Mouse (Mus musculus) ovary, adult 18-20 months (tissue): ENCODE data around the gene Tsr1.

Experiments used
- DNase-seq: peaks from one replicate; pipeline ENCODE4 v3.0.0; 2022; ENCODE audit warnings: low spot score, mixed read lengths

Gene Tsr1

DNA sequence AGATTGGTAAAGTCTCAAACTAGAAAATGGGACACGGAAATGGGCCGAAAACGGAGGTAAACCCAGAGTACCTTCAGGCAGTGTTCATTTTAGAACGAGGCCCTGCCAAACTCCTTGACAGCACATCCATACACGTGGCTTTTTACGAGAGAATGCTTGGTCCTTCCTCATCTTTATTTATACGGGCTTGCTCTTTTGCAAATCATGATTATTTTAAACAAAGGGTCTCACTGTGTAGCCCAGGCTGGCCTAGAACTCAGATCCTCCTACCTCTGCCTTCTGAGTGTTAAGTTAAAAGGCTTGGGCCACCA lies 601 bp downstream of the Tsr1 start:
- DNase-seq: no peak

DNA sequence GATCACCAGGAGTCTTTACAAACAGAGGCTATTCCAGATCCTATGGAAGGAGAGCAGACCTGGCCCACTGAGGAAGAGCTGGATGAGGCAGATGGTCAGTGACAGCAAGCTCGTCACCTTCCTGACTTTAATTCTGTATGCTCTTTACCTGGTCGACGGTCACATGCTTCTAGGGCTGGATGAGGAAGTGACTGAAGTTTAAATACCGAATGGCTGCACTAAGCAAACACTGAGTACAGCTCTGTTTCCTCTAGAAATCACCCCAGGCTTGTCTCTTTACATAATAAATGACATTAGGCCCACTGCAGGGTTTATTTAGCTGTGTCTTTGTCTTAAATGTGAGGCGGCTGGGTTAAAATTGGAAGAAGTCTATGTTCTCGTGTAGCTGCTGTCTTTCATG lies 3.7 kb downstream of the Tsr1 start:
- no peak for DNase-seq

DNA sequence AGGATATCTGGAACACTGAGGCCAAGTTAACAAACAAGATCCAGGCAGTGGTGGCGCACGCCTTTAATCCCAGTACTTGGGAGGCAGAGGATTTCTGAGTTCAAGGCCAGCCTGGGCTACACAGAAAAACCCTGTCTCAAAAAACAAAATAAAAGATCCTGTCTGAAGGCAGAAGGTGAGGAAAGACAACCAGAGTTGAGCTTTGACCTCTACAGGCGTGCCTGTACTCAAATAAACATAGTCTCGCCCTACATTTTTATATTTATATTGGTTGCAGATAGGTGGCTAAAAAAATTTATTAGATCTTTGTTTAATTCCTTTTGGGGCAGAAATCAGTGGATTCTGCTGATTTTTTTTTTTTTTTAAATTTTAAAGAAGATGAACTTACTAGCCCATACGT lies 4.5 kb downstream of the Tsr1 start:
- DNase-seq: no peak

DNA sequence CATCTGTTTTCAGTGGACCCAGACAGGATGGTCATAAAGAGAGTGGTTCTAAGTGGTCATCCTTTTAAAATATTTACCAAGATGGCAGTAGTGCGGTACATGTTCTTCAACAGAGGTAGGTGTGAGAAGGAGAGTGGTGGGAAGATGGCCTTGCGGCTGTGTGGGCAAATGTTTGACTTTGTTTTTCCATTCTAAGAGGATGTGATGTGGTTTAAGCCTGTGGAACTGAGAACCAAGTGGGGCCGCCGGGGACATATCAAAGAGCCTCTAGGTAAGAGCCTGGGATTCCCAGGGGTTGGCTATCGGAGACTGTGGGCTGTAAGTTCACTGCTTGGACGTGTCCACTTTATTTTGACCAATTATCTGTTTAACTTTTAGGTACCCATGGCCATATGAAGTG lies 10.0 kb downstream of the Tsr1 start:
- DNase-seq: no peak

DNA sequence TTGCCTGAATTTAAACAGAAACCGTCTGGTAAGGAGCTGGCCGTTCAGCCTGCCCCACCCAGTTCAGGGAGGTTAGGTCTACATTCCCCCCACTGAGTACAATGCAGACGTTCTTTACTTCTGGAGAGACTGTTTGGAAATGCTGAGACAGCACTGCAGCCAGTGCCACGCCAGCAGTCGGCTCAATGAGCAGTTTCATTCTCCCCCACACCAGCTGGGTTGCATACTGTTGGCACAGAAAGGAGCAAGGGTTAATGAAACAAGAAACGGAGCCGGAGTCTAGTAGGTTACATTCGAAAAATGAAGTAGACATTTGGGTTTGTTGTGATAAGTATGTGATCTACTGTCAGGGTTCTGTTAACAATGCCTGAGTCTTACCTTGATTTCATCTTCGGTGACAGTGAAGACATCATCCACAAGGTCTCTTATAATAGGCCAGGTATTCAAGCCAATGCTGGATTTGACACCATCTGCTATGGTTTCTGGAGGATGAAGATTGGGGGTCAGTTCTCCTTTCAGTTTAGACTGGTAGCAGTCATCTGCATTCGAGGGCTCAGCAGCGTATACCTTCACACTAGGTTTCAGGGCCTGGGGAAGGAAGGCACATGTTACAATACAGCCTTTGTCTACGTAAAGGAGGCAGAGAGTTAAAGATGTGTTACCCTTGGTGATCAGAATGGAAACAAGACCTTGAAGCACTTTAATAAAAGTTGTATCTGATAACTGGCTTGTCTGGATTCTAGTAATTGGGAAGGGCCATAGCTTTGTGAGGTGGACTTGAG lies 10.9 kb downstream of the Tsr1 start:
- DNase-seq: no peak

DNA sequence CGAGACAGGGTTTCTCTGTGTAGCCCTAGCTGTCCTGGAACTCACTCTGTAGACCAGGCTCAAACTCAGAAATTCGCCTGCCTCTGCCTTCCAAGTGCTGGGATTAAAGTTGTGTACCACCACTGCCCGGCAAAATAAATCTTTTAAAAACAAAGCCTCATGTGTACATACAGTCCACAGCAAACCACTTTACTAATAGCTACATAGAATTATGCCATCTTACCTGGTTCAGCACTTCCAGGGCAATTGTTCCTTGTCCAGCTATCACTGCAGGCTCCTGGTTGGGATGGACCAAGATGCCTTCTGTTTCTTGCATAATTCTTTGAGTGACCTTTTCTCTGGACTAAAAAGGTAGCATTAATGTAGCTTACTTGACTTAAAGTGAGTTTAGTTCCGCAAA lies 12.1 kb downstream of the Tsr1 start:
- DNase-seq: no peak

DNA sequence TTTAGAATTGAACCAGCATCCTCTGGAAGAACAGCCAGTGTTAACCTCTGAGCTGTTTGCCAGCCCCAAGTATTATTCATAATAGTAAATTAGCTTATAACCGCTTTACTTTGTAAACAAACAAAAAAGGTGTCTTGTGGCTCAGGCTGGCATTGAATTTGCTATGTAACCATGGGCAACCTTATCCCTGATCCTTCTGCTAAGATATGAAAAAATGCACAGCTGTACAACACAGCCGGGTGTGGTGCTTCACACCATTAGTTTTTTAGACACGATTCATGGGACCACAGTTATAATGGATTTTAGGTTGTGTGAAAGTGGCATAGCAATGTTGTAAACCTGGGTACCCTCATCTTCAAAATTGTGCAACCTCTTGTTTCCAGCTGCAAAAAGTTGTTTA lies 14.6 kb downstream of the Tsr1 start:
- DNase-seq: no peak

DNA sequence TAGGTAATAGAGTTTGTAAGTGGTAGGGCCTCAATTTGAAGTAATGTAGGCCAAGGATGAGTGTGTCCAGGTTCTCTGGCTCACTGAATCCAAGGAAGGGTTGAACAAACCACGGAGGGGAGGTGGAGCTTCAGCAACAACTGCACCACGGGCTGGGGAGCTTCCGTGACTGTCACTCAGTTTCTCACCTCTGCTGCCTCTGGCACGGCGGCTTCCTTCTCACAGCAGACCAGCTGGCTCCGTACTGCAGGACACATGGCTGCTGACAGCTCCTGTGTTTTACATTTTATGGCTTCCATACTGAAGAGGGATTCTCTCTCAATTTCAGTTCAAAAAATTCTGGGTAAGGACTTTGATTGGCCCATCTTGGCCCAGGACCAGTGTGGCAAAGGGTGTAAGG lies 21.4 kb downstream of the Tsr1 start:
- DNase-seq: no peak

DNA sequence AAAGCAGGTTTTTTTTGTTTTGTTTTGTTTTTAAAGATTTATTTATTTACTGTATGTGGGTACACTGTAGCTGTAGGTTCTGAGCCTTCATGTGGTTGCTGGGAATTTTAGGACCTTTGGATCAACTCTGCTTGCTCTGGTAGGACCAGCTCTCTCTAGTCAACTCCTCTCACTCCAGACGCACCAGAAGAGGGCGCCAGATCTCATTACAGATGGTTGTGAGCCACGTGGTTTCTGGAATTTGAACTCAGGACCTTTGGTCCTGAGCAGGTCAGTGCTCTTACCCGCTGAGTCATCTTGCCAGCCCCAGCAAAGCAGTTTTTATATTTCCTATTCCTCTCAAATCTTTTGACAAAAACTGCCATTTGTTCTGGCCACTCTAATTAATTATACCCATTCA lies 26.3 kb downstream of the Tsr1 start:
- DNase-seq: no peak

DNA sequence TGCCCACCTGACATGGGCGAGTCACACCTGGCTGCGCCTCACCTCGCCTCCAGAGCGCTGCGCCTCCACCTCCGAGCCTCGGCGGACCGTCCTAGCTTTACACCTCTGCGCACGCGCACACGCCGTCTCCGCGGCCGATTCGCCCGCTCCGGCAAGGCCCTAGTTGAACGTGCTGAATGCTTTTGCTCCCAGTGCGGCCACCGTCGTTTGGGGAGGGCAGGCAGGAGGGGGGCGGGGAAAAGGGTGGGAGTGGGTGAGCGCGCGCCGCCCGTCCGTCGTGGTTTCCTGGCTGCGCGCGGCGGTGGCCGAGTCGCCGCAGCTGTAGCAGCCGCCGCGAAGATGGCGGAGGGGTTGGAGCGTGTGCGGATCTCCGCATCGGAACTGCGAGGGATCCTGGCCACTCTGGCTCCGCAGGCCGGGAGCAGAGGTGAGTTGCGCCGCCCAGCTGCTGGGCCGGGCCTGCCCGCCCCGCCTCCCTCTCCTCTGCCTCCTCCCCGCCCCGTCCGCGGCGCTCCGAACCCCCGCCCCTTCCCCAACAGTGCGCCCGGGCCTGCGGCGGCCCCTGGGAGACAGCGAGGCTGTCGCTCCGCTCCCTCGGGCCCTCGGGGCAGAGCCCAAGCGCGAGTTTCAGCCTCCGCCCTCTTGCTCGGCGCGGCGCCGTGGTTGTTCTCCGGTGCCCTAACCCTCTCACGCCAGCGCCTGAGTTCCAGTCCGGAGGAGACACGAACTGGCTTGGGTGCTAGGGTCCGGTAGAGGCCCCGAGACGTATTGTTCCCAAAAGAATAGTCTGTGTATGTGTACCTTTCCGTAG lies 27.9 kb downstream of the Tsr1 start, which contains the start of the genes Smg6 and Srr:
Smg6 (plus strand) TSS at position 247 of the 811 bp plus-strand sequence.
Srr (minus strand) TSS at position 372 of the 811 bp plus-strand sequence.
- DNase-seq: peak; percentile 91

DNA sequence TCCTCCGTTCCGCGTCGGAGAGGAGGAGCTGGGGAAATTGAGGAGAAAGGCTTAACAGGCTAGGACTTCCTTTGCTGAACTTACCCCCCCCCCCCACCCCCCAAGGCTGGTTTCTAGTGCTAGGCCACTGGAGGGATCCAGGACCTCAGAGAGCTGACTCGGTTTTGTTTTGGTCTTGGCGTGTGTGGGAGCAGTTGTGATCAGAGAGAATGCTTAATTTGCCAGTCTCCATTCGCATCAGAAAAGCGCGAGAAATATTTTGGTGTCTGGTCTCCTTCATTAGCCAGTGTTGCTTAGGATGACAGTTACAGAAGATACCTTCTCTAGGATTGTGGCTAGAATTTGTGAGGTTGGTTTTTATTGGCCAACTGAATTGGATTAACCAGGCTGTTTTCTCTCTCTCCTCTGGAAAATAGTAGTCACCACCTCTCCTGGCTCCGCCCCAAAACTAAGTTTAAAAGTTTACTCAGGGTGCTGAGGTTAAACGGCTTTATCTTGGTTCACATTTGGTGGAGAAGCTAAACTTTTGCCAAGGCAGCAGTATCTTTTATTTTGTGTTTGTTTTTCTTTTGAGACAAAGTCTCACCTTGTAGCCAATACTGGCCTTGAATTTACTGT lies 28.6 kb downstream of the Tsr1 start:
- DNase-seq: no peak

DNA sequence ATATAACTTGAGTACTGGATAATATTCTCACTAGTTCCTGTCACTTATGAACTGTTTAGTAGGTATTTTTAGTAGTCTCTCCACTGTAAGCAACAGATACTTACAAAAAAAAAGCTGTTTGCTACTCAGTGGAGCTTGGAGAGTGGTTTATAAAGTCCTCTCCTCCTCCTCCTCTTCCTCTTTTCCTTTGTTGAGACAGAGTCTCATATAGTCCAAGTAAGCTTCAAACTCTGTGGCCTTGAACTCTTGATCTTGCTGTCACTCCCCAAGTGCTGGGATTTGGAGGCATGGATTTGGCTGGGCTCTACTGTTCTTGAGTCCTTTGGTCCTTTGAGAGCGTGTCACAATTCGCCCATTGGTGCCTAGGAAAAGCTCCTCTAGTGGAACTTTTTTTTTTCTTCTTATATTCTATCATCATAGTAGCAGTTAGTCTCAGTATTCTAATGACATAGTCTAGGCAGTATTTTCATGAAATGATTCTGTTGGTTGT lies 29.4 kb downstream of the Tsr1 start:
- DNase-seq: no peak

DNA sequence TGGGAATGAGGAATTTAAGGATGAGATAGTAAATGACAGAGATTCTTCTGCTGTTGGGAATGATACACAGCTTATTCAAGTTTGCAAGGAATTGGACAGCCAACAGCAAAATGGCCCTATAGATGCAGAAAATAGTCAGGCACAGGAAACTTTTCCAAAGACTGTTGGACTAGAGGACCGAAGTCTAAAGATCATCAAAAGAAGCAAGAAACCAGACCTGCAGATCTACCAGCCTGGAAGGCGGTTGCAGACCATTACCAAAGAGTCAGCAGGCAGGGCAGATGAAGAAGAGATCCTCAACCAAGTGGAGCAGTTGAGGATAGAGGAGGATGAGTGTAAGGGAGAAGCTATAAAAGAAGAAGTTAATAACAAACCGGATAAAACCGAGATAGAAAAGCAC lies 31.2 kb downstream of the Tsr1 start:
- no peak for DNase-seq

DNA sequence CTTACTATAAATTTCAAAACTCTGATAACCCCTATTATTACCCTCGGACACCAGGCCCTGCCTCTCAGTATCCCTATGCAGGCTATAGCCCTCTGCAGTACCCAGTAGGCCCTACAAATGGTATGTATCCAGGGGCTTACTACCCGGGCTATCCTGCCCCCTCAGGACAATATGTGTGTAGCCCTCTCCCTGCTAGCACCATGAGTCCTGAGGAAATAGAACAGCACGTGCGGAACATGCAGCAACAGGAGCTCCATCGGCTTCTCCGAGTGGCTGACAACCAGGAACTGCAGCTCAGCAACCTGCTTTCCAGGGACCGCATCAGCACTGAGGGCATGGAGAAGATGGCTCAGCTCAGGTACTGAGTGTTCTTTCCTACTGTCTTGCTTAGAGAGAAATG lies 32.5 kb downstream of the Tsr1 start:
- DNase-seq: no peak

DNA sequence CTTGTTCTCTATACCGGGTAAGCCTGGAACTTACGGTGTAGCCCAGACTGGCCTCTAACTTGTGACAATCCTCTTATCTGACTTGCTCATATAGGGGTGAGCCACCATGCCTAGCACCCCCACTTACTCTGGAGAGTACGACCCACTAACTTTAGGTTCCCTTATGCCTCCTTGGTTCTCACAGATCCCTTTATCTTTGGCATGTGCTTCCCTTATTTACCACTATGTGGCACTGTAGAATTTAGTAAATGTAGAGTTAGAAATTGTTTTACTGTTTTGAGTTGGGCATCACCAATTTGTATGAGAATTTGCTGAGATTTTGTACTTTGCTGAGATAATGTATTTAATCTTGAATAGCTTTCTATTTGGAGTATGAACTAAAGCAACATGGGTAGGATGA lies 48.5 kb downstream of the Tsr1 start:
- no peak for DNase-seq

DNA sequence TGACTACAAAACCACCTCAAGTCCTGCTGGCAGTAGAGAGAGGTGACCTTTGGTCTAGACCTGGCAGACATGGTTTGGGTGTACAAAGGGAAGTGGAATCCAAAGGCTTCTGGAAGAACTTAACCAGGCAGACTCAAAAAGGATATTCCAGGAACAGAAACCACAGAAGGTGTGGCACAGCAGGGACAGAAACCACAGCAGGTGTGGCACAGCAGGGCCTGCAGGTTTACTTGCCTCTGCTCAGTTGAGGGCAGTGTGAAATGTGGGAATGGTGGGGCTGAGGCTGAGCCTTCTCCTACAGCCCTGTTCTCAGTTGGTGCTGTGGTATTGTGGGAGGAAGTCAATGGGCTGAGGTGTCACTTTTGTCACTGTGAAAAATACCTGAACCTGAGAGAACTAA lies 57.0 kb downstream of the Tsr1 start:
- no peak for DNase-seq

DNA sequence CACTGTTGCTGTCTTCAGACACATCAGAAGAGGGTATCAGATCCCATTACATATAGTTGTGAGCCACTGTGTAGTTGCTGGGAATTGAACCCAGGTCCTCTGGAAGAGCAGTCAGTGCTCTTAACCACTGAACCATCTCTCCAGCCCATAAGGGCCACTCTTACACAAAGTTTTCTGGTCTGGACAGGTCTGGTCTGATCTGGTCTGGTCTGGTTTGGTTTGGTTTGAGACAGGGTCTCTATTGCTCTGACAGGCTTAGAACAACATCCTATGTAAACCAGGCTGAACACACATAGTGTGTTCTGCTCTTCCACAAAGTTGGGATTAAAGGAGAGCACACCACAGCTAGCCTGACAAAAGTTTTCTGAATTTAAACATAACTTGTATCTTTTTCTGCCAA lies 58.1 kb downstream of the Tsr1 start:
- DNase-seq: no peak

DNA sequence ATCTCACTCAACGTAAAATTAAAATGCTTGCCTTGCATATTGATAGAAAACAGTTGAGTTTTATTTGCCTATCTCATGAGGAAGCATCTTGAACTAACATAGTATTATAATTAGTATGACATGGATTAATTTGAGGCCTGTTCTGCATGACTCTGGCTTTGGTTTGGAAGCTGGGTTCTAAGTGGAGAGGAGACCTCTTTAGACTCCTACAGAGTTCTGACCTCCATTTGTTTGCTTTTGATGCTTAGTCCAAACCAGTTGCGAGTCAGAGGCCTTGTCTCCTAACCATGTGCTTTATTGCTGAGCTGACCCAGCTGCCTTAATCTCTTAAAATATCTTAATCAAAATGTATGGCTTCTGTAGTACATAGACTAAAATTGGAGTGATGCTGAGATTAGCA lies 59.7 kb downstream of the Tsr1 start:
- no peak for DNase-seq
